Mouse (Mus musculus): ENCODE results near the gene Dnm3. TPM values are rescaled to one million over a fixed set of nuclear protein-coding genes. Genes with fewer than 3 reads are reported as not detected.
A peak's percentile ranks its signal among the peaks of the same experiment; 100 is the strongest.

The Dnm3 gene
- total RNA-seq, 2 experiments from 2014 or later = 3.4 to 5.9 TPM

- peak; percentile 3 for DNase-seq (ENCODE audit: low spot score)
Observed at GRCm38 (mm10) chr1:162253971-162254641, 223.7 kb downstream of the Dnm3 start.

GRCm38 (mm10) chr1:162252869-162253268, 225.0 kb downstream of the Dnm3 start:
- no peak for DNase-seq (ENCODE audit: low spot score)

- no peak for DNase-seq (ENCODE audit: low spot score)
Observed at GRCm38 (mm10) chr1:162247216-162247615, 230.6 kb downstream of the Dnm3 start.

- DNase-seq (ENCODE audit: low spot score) = no peak
Observed at GRCm38 (mm10) chr1:162243651-162243990, 234.2 kb downstream of the Dnm3 start.

GRCm38 (mm10) chr1:162242980-162243650, 234.7 kb downstream of the Dnm3 start:
- DNase-seq (ENCODE audit: low spot score) = no peak

GRCm38 (mm10) chr1:162240720-162241119, 237.1 kb downstream of the Dnm3 start:
- no peak for DNase-seq (ENCODE audit: low spot score)

GRCm38 (mm10) chr1:162238646-162239045, 239.2 kb downstream of the Dnm3 start:
- DNase-seq (ENCODE audit: low spot score) = no peak

GRCm38 (mm10) chr1:162236624-162237159, 241.1 kb downstream of the Dnm3 start:
- DNase-seq (ENCODE audit: low spot score) = no peak

- DNase-seq (ENCODE audit: low spot score) = no peak
Observed at GRCm38 (mm10) chr1:162225621-162226147, 252.2 kb downstream of the Dnm3 start.

- DNase-seq (ENCODE audit: low spot score) = no peak
Observed at GRCm38 (mm10) chr1:162224817-162225605, 252.8 kb downstream of the Dnm3 start.

GRCm38 (mm10) chr1:162224061-162224460, 253.8 kb downstream of the Dnm3 start:
- no peak for DNase-seq (ENCODE audit: low spot score)

GRCm38 (mm10) chr1:162223258-162223940, 254.4 kb downstream of the Dnm3 start:
- DNase-seq (ENCODE audit: low spot score) = no peak

GRCm38 (mm10) chr1:162222353-162222752, 255.5 kb downstream of the Dnm3 start:
- DNase-seq (ENCODE audit: low spot score) = no peak

- DNase-seq (ENCODE audit: low spot score) = no peak
Observed at GRCm38 (mm10) chr1:162221801-162222301, 256.0 kb downstream of the Dnm3 start.

- DNase-seq (ENCODE audit: low spot score) = no peak
Observed at GRCm38 (mm10) chr1:162220891-162221290, 256.9 kb downstream of the Dnm3 start.

- DNase-seq (ENCODE audit: low spot score) = no peak
Observed at GRCm38 (mm10) chr1:162219781-162220180, 258.1 kb downstream of the Dnm3 start.

GRCm38 (mm10) chr1:162218530-162219180, 259.2 kb downstream of the Dnm3 start:
- peak; percentile 15 for DNase-seq (ENCODE audit: low spot score)

- peak; percentile 79 for DNase-seq (ENCODE audit: low spot score)
Observed at GRCm38 (mm10) chr1:162217340-162217974, 260.4 kb downstream of the Dnm3 start.

GRCm38 (mm10) chr1:162216656-162217055, 261.2 kb downstream of the Dnm3 start:
- peak; percentile 6 for DNase-seq (ENCODE audit: low spot score)

GRCm38 (mm10) chr1:162215743-162216142, 262.1 kb downstream of the Dnm3 start:
- peak; percentile 13 for DNase-seq (ENCODE audit: low spot score)
